Mouse (Mus musculus): ENCODE data around the gene Cnnm3.

The Cnnm3 gene

DNA sequence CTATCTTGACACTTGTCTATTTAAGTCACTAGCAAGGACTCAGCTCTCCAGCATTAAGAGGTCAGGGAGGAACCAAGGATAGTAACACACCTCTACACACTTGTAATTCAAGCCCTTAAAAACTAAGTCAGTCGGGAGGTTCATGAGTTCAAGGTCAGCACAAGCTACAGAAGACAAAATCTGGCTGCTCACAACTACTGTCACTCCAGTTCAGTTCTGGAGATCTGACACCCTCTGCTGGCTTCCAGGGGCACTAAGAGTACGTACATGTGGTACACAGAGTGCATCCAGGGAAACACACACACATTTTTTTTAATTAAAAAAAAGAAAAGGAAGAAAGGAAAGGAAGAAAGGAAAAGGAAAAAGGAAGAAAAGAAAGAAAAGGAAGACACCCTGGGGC, 14.9 kb upstream of the Cnnm3 start:
- in situ Hi-C loops (cut with MboI, MseI) = no loop called here

DNA sequence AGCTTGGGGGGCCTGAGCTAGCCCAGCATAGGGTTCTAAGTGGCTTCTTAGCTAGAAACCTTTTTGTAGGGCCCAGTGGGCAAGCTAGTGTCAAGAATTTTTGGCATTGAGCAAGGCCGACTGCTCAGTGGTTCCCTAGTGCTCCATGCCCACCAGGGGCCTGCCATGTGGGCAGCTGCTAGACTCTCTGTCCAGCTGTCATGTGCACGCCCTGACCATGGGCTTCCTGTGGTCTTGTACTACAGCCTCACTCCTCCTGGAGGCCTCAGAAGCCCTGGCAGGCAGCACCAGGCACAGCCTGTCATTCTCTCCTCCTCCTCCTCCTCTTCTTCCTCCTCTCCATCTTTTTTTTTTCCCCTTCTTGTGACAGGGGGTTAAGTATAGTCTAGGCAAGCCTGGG, 14.4 kb upstream of the Cnnm3 start:
- in situ Hi-C loops (cut with MboI, MseI) = no loop called here

DNA sequence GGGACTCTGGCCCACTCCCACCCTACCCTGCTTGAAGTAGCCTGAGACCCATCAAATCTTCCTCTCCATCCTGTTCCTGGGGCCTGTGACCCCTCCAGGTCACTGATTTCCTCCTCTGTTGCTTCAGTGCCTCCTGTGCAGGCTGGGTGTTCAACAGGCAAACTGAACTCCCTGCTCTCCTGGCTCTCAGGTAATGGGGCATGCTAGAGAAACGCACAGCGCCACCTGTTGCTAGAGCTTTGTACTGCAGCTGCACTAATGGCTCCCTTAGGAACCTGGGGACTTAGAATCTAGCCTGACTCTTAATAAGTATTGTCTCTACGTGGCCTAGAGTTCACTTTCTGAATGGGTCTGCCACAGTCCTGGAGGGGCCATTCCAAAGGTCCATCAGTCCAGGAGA, 10.4 kb upstream of the Cnnm3 start:
- in situ Hi-C loops (cut with MboI, MseI) = no loop called here

DNA sequence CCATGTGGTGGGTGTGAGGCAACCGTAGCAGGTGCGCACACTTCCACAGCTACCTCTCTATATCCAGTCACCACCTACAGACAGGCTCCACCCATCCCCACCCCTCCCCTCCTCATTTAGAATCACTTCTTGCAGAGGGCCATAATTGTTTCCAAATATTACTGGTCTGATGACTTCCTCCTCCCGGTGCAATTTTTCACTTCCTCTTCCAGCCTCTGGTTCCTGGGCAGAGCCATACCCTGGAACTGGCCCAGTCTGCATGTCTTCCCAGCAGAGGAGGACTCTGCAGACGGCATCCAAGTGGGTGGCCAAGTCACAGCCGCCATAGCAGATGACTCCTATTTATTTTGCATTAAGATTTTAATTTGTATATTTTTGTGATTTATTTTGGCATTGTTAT, 3.4 kb upstream of the Cnnm3 start:
- in situ Hi-C loops (cut with MboI, MseI) = no loop called here

DNA sequence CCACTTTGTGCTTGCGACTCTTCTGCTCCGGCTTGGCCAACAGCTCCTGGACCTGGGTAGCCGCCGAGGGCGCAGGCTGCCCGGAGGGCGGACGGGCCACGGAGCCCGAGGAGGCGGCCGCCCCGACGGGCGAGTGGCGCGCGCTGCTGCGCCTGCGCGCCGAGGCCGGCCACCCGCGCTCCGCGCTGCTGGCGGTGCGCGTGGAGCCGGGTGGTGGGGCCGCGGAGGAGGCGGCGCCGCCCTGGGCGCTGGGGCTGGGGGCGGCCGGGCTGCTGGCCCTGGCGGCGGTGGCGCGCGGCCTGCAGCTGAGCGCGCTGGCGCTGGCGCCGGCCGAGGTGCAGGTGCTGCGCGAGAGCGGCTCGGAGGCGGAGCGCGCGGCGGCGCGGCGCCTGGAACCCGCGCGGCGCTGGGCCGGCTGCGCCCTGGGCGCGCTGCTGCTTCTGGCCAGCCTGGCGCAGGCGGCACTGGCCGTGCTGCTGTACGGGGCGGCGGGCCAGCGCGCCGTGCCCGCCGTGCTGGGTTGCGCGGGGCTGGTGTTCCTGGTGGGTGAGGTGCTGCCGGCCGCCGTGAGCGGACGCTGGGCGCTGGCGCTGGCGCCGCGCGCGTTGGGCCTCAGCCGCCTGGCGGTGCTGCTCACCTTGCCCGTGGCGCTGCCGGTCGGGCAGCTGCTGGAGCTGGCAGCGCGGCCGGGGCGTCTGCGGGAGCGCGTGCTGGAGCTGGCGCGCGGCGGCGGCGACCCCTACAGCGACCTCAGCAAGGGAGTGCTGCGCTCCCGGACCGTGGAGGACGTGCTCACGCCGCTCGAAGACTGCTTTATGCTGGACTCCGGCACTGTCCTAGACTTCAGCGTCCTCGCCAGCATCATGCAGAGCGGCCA, 660 bp downstream of the Cnnm3 start:
- in situ Hi-C loops (cut with MboI, MseI) = no loop called here

DNA sequence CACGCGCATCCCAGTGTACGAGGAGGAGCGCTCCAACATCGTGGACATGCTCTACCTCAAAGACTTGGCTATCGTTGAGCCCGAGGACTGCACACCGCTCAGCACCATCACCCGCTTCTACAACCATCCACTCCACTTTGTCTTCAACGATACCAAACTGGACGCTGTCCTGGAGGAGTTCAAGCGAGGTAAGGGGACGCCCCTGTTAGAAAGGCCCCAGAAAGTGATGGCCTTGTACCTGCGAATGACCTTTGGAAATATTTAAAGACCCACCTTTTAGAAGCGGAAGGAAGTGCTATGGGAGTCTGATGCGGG, 1.3 kb downstream of the Cnnm3 start:
- in situ Hi-C loops (cut with MboI, MseI) = no loop called here

DNA sequence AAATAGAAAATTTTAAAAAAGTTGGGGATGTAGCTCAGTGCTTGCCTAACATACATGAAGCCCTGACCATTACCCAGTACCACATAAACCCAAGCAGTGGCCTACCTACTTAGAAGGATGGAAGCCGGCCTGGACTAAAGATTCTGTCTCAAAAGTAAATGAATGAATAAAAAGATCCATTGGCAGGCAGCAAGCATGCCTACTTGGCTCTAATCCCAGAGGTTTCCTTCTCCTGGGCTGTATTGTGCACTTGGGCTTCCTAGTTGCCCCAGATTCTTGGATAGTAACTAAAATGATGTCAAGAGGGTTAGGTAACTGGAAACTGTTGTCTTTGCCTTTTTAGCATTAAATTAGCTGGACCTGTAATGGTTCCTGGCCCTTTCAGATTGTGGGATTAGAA, 1.6 kb downstream of the Cnnm3 start:
- in situ Hi-C loops (cut with MboI, MseI) = no loop called here

DNA sequence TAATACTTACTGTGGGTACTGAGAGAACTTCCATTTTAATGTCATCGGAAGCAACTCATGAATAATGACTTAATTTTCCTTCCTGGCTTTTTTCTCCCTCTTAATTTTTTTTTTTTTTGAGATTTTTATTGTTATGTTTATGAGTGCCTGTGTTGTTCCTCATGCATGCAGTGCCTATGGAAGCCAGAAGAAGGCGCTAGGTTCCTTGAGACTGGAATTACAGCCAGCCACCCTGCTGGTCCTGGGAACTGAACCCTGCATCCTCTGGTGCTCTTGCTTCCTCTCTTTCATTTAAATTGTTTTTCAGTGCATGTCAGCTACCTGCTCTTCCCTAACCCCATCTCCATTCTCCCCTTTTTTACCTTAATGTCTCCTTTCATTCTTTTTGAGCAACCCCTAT, 2.1 kb downstream of the Cnnm3 start:
- in situ Hi-C loops (cut with MboI, MseI) = no loop called here

DNA sequence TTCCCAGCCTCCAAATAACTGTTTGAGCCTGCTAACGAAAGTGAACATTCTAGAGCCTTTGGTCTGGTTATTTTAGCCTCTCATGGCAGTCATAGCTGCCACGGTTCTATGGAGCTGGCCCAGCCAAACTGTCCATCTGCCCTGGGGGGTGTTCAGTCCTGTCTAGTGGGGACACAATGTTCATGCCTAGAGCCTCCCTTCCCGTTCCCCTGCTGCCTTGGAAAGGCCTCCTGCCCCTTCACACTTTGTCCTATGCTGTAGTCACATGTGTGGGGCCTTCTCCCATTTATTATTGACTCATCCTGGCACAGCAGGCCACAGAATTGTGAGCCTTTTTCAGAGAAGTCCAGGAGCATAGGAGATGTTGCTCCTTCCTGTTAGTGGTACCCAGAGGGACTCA, 6.6 kb downstream of the Cnnm3 start:
- in situ Hi-C loops (cut with MboI, MseI) = no loop called here

DNA sequence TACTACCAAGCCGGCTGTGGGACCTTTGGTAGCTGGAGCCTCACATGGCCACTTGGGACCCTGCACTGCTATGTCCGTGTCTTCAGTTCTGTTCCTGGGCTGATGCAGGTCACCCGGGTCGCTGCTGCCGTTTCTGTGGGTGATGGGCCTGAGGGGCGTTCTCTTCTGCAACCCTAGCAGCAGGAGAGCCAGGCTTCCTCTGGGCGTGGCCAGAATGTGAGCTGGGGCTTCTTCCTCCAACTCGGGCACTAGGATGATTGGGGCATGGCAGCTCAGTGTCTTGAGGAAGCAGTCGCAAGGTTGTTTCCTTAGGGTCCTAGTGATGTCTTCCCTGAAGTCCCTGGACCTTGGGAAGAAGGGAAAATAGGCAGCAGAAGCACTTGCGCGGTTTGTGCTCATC, 8.0 kb downstream of the Cnnm3 start:
- in situ Hi-C loops (cut with MboI, MseI) = no loop called here

DNA sequence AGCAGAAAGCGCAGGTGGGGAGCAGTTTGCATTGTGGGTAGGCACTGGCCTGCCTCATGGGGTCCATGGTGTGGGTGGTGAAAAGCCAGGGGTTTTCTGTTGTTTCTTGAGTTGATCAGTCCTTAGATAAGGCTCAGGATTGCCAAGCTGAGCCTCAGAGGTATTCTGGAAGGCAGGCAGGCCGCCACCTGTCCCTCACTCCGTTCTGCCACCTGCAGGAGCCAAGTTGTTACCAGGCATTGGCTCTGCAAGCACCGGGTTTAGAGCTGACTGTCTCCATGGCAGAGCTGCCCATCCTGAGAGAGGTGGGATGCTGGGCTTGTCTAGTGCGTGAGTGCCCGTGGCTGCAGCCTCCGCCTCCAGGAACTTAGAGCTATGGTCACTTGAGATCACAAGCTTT, 10.5 kb downstream of the Cnnm3 start:
- in situ Hi-C loops (cut with MboI, MseI) = no loop called here

DNA sequence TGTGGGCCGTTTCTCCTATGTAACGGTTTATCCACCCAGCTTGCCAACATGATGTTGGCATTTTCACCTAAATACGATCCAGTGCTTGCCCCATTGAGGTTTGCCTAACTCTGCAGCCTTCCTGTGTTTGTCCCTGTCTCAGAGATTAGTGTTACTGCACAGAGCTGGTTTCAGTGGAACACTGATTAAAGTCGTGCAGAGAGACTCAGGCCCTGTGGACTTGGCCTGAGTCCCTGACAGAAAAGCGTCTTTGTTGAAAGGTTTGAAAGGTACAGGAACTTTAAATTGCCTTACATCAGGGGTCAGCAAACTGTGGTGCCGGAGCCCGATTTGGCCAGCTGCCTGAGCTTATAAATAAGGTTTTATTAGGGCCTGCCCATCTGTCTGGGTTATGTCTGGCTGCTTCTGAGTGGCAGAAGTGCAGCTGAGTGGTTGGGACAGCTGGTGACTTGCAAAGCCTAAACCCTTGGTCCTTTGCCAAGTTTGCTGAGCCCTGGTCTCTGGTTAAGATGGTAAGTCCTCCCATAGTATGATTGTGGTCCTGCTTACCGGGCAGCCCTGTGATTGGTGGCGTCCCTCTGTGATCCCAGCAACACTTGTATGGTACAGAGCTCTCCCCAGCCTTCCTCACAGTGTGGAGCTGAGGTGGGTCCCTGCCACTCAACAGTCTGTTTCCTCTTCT, 11.8 kb downstream of the Cnnm3 start:
- in situ Hi-C loops (cut with MboI, MseI) = no loop called here

DNA sequence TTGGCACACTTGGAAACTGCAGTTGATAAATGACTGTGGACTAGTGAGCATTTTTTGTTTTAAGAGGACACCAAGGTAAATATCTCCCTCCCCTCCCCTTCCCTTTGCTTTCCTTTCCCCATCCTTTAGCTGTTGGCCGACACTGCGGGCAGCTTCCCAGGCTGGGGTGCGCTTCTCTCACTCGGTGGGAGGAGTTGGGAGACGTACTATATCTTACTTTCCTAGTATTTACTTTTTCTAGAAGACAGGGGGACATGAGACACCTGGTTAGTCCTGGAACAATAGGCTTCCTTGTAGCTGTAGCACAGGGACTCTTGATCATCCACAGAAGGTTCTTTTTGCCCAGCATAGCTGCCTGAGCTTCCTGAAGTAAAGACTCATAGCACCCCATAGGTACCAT, 12.4 kb downstream of the Cnnm3 start:
- in situ Hi-C loops (cut with MboI, MseI) = no loop called here

DNA sequence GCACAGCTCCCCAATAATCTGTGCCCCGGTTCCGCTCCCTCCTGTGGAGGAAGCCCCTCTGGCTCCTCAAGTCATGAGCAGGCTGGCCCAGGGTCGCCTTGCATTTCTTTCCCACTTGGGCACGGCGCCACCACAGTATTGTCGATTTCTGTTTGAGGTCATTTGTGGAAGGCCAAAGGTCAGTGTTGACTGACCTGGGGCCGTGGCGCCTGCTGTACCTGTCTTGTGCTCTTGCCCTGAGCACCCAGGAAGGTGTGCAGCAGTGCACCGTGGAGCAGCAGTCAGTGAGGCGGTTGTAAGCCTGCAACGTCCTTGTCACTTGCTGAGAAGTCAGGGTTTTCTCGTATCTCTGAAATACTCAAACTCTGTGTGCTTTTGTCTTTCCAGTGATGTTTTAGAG, 14.1 kb downstream of the Cnnm3 start:
- in situ Hi-C loops (cut with MboI, MseI) = no loop called here

DNA sequence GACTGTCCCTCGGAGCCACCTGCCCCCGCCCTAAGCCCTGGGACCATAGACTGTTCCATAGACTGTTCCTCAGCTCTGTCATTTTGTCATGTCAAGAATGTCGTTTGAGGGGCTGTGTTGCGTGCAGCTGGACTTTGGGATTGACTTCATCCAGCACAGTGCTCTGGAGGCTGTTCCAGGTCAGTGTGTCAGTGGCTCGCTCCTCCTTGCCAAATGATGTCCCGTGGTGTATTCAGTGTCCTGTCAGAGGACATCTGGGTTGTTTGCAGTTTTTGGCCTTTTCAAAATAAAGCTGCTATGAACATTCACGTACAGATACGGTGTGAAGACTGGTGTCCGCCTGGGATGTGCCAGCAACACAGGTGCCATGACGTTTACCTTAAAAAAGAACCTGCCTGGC, 15.2 kb downstream of the Cnnm3 start:
- in situ Hi-C loops (cut with MboI, MseI) = no loop called here

DNA sequence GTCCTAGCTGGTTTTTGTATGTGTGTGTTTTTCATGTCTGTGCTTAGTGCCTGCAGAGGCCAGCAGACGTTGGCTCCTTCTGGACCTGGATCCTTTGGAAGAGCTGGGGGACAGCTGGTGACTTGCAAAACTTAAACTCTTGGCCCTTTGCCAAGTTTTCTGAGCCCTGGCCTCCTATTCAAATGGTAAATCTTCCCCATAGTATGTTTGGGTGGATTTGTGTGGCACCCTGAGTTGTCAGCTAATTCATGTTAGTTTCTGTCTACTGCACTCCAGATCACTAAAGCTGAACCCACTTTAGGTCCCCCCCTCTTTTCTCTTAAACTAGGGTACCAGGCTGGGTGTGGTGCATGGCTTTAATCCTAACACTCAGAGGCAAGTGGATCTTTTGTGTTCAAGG, 16.7 kb downstream of the Cnnm3 start:
- in situ Hi-C loops (cut with MboI, MseI) = no loop called here

DNA sequence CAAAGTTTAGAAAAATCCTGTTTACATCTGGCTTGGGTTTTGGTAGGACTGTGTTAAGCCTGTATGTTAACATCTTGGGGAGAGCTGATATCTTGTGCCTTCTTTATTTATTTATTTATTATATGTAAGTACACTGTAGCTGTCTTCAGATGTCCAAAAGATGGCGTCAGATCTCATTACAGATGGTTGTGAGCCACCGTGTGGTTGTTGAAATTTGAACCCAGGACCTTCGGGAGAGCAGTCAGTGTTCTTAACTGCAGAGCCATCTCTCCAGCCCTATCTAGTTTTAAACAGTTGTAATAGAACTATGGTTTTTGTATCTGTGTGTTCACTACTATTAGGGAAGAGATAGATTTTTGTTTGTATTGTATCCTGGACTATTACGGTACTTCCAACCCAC, 17.6 kb downstream of the Cnnm3 start:
- in situ Hi-C loops (cut with MboI, MseI) = no loop called here

DNA sequence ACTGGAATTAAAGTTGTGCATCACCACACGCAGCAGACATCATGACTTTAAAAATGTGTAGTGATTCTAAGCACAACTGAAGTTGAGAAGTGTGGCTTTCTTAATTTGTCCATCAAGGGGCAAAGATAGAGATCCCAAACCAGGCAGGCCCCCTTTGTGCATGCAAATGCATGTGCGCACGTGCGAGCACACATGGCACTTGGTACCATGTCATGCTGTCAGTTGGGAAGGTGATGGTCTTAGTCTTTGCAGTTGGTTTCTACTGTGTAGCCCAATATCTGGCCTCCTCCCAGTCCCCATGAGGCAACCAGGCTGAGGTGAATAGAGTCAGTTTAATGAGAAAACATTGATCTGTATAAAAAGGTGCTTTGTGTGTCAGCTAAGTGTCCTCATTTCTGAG, 18.2 kb downstream of the Cnnm3 start:
- in situ Hi-C loops (cut with MboI, MseI) = no loop called here

DNA sequence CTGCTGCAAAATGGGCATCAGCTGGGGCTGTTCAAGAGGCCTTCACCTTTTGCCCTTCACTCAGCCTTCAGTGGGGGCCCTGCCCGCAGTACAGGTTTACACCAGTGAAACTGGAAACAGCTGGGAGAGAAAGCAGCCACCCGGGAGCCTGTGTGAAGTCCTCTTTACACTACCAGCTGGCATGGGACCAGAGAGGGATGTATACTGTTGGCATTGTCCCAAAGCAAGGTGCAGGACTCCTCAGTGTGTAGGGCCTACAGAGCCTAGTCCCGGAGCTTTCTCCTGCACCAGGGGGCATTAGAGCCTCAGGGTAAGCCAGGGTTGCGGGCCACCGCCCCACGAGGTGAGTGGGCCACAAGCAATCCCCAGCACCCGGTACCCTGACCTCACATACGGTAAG, 18.8 kb downstream of the Cnnm3 start:
- in situ Hi-C loops (cut with MboI, MseI) = no loop called here

DNA sequence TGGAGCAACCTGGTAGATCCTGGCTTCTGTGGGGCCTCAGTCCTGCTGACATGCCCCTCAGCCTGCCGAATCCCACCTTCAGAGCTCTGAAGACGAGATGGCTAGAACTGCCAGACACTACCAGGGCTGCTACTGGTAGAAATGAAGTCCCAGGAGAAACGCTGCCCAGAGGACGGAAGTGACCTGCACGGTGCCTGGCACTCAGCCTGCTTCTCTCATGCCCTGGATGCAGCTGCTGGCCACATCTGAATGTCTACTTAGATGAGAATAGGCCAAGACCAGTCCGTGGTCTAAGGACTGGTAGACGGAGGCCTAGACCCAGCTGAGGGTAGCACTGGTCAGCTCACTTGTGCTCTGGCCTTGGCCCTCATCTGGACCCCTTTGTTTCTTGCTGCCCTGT, 19.3 kb downstream of the Cnnm3 start:
- in situ Hi-C loops (cut with MboI, MseI) = no loop called here

DNA sequence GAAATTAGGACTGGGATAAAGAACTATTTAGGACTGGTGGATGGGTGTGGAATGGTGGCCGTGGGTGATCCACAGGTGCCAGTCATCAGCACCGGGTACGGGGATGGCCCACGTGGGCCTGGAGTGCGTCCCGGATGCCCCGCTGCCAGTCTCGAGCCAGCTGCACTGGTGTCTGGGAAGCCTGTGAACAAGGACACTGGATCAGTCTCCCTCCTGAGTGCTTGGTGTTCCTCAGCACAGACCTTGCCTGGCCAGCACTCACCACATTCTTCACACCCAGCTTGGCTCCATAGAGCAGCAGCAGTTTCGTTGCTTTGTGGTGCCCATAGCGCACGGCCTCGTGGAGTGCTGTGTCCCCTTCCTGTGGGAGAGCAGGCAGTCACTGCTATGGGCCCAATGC, 19.8 kb downstream of the Cnnm3 start:
- in situ Hi-C loops (cut with MboI, MseI) = no loop called here

DNA sequence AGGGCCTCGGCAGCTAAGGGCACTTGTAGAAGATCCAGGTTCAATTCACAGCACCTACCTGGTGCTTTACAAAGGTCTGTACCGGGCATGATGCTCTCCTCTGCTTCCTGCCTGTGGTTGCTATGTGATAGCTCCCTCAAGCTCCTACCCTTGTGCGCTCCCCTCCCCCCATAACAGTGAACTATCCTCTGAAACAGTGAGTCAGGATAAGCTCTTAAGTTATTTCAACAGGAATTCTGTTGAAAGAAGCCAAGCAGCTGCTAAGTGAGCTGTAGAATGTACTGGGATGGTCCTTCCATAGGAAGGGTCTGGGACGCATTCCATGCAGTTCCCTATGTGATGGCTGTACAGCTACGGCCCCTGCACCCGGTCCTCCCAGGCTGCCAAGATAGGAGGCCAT, 21.9 kb downstream of the Cnnm3 start:
- in situ Hi-C loops (cut with MboI, MseI) = no loop called here

DNA sequence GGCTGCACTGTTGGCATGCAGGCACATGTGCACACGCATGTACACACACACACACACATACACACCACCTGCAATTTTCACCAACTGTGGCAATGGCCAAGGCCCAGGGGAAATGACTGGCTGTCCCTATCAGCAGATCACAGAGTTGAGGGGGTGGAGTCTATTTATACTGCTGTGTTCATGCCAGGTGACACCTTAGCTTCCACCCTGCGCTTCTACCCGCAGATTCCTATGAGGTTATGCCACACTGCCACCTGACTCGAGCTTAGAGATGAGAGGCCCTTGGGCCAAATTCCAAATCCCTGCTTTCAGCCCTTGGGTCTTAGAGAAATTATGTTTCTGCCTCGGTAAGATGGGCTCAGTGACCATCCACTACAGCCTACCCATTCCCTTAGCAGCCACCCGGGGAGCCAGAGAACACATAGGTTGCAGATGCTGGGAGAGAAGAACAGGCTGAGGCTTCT, 23.0 kb downstream of the Cnnm3 start:
- in situ Hi-C loops (cut with MboI, MseI) = no loop called here
